ENCODE assay signal across 26 mouse cellular contexts in the genomic region with DNA sequence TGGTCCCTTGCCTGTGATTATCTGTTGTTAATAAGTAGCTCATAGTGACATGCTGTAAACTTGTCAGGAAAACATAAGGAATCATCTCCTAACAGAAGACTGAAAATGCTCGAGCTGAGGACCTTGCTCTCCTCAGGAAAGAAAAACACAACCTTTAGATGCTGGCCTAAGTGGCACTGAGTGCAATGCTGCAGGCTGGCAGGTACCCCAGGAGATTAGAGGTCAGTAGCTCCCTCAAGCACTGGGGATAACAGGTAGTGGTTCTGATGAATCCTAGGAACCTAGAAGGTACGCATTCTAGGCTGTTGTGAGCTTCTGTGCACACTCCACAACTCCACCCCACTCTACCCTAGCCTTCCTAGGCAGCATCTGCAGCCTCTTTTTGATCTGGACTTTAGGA. TPM values are rescaled to one million over a fixed set of nuclear protein-coding genes. Genes with fewer than 3 reads are reported as not detected.
A peak's percentile ranks its signal among the peaks of the same experiment; 100 is the strongest.
DNase-seq lines count a peak whose midpoint lies in the region; ATAC-seq and TF ChIP-seq lines count a peak whose summit lies in the region.
"Had no signal": no experiment of that assay in that cellular context is flagged by ENCODE, and none has a peak within 500 bp of the region (broad histone marks: within the 10 kb centered on the region; RNA-seq: fewer than 3 reads in every experiment).

No protein-coding gene starts in this region.

- no peak overlapping the region for H3K4me2 ChIP-seq in intestine, embryonic 16.5 days (ENCODE audit: low read depth, low read length)
- no peak overlapping the region for H3K4me2 ChIP-seq in intestine, postnatal 0 days (replicated peaks; ENCODE audit: low read depth)
- no peak overlapping the region for H3K4me2 ChIP-seq in liver, embryonic 13.5 days
- H3K4me2 ChIP-seq in liver, embryonic 15.5 days: no peak overlapping the region
- H3K4me2 ChIP-seq: embryonic facial prominence, embryonic 12.5 days; heart, embryonic 11.5 days; hindbrain, embryonic 13.5 days; limb, embryonic 15.5 days; midbrain, embryonic 15.5 days; neural tube, embryonic 15.5 days had no signal

- H3K27ac ChIP-seq in intestine, embryonic 16.5 days (ENCODE audit: low read length): peak overlapping the region; percentile 39; the same call in 1 of the 2 replicates
- no peak overlapping the region for H3K27ac ChIP-seq in intestine, postnatal 0 days (ENCODE audit: low read depth, low read length)
- H3K27ac ChIP-seq in liver, embryonic 13.5 days: peak overlapping the region; percentile 54
- peak overlapping the region; percentile 51 for H3K27ac ChIP-seq in liver, embryonic 15.5 days (replicated peaks)
- H3K27ac ChIP-seq: embryonic facial prominence, embryonic 12.5 days; limb, embryonic 10.5 days; limb, embryonic 15.5 days; midbrain, embryonic 15.5 days had no signal

- TF ChIP-seq CTCF in intestine, postnatal 0 days (IDR thresholded peaks at IDR 0.05; ENCODE audit: low read depth): no peak

- H3K4me3 ChIP-seq in intestine, embryonic 16.5 days (ENCODE audit: low read length): no peak overlapping the region
- no peak overlapping the region for H3K4me3 ChIP-seq in intestine, postnatal 0 days (ENCODE audit: low read depth, low read length)
- H3K4me3 ChIP-seq in liver, embryonic 13.5 days (replicated peaks): no peak overlapping the region
- H3K4me3 ChIP-seq in liver, embryonic 15.5 days (replicated peaks): no peak overlapping the region
- H3K4me3 ChIP-seq: embryonic facial prominence, embryonic 12.5 days; hindbrain, embryonic 13.5 days; limb, embryonic 10.5 days; limb, embryonic 15.5 days; midbrain, embryonic 15.5 days; neural tube, embryonic 15.5 days had no signal

- no peaks in the 10 kb centered on the region for H3K27me3 ChIP-seq in intestine, embryonic 16.5 days (replicated peaks; ENCODE audit: control insufficient read depth, insufficient read depth, low read length)
- H3K27me3 ChIP-seq in intestine, postnatal 0 days (replicated peaks; ENCODE audit: control insufficient read depth, insufficient read depth, low read length): no peaks in the 10 kb centered on the region
- H3K27me3 ChIP-seq in liver, embryonic 13.5 days: no peaks in the 10 kb centered on the region
- no peaks in the 10 kb centered on the region for H3K27me3 ChIP-seq in liver, embryonic 15.5 days
- H3K27me3 ChIP-seq: embryonic facial prominence, embryonic 12.5 days; hindbrain, embryonic 13.5 days; limb, embryonic 15.5 days; midbrain, embryonic 15.5 days; neural tube, embryonic 15.5 days had no signal

- H3K9ac ChIP-seq in intestine, embryonic 16.5 days (ENCODE audit: low read depth, low read length): no peak overlapping the region
- no peak overlapping the region for H3K9ac ChIP-seq in intestine, postnatal 0 days (ENCODE audit: low read depth, low read length)
- peak overlapping the region; percentile 46 for H3K9ac ChIP-seq in liver, embryonic 13.5 days
- H3K9ac ChIP-seq in liver, embryonic 15.5 days: no peak overlapping the region
- H3K9ac ChIP-seq: embryonic facial prominence, embryonic 12.5 days; hindbrain, embryonic 13.5 days; limb, embryonic 15.5 days; midbrain, embryonic 15.5 days; neural tube, embryonic 15.5 days had no signal

- no peaks in the 10 kb centered on the region for H3K9me3 ChIP-seq in intestine, embryonic 16.5 days (ENCODE audit: control insufficient read depth, low read length)
- H3K9me3 ChIP-seq in intestine, postnatal 0 days (ENCODE audit: control insufficient read depth): no peaks in the 10 kb centered on the region
- H3K9me3 ChIP-seq in liver, embryonic 13.5 days (replicated peaks): no peaks in the 10 kb centered on the region
- H3K9me3 ChIP-seq in liver, embryonic 15.5 days (replicated peaks): no peaks in the 10 kb centered on the region
- H3K9me3 ChIP-seq: embryonic facial prominence, embryonic 12.5 days; hindbrain, embryonic 13.5 days; limb, embryonic 10.5 days; limb, embryonic 15.5 days; midbrain, embryonic 15.5 days; neural tube, embryonic 15.5 days had no signal

- 54% methylated on average over 2 of the region's 2 CpGs for WGBS in intestine, embryonic 16.5 days
- 42% methylated on average over 2 of the region's 2 CpGs for WGBS in intestine, postnatal 0 days
- 70% methylated on average over 2 of the region's 2 CpGs for WGBS in liver, embryonic 13.5 days (ENCODE audit: insufficient replicate concordance)
- WGBS in liver, embryonic 15.5 days (ENCODE audit: insufficient replicate concordance): 79% methylated on average over 2 of the region's 2 CpGs

- peaks cover 40% of the 10 kb centered on the region for H3K4me1 ChIP-seq in intestine, embryonic 16.5 days (ENCODE audit: control insufficient read depth, insufficient read depth, low read length)
- H3K4me1 ChIP-seq in intestine, postnatal 0 days (replicated peaks; ENCODE audit: control insufficient read depth, insufficient read depth, low read length): peaks cover 14% of the 10 kb centered on the region
- peaks cover 87% of the 10 kb centered on the region for H3K4me1 ChIP-seq in liver, embryonic 13.5 days (replicated peaks)
- H3K4me1 ChIP-seq in liver, embryonic 15.5 days (replicated peaks): peaks cover 85% of the 10 kb centered on the region

- ATAC-seq in intestine, embryonic 16.5 days: 0 out of 2 replicates have a peak, but pooled peaks have one; percentile 10
- ATAC-seq in intestine, postnatal 0 days: no peak
- ATAC-seq in liver, embryonic 13.5 days (ENCODE audit: low read depth): 0 out of 2 replicates have a peak, but pooled peaks have one; percentile 7
- no peak for ATAC-seq in liver, embryonic 15.5 days (ENCODE audit: insufficient read depth)
- ATAC-seq: CD4-positive, CD25-positive, alpha-beta regulatory T cell, adult 4 months; forebrain, embryonic 14.5 days; midbrain, embryonic 15.5 days had no signal

- H3K36me3 ChIP-seq in intestine, embryonic 16.5 days (ENCODE audit: control insufficient read depth, insufficient read depth, low read length): no peaks in the 10 kb centered on the region
- no peaks in the 10 kb centered on the region for H3K36me3 ChIP-seq in intestine, postnatal 0 days (ENCODE audit: control insufficient read depth, insufficient read depth)
- peaks cover 26% of the 10 kb centered on the region for H3K36me3 ChIP-seq in liver, embryonic 13.5 days
- H3K36me3 ChIP-seq in liver, embryonic 15.5 days (replicated peaks): peaks cover 29% of the 10 kb centered on the region
- H3K36me3 ChIP-seq: embryonic facial prominence, embryonic 12.5 days; limb, embryonic 15.5 days; midbrain, embryonic 15.5 days; neural tube, embryonic 15.5 days had no signal

- peak; percentile 29 for DNase-seq in kidney, postnatal 14 days
- no peak for DNase-seq in kidney, postnatal 4 days
- DNase-seq in liver, embryonic 13.5 days: no peak
- no peak for DNase-seq in cerebellum, postnatal 14 days
- DNase-seq: adrenal gland, postnatal 14 days; cerebellum, adult 11 months; cerebellum, adult 9-10 months; embryo, embryonic 11 days; heart, postnatal 36 days; kidney, adult 18-20 months; layer of hippocampus, adult 9-11 months; lung, postnatal 36 days; thymus, adult 2 months; thymus, postnatal 36 days had no signal

RNA-seq across cellular contexts. Expression of gene Tbxas1, which starts 8.4 kb away (rescaled TPM):
- polyA plus RNA-seq in intestine, embryonic 16.5 days (2015; fragmentation: Nextera tagmentation; extraction: Ambion mirVana): 4.3 and 4.8 TPM in 2 replicates
- polyA plus RNA-seq in intestine, postnatal 0 days (2015; fragmentation: Nextera tagmentation; extraction: Ambion mirVana): 2.1 and 2.9 TPM in 2 replicates
- polyA plus RNA-seq in liver, embryonic 13.5 days (2015; fragmentation: Nextera tagmentation; extraction: Ambion mirVana): 11.4 and 12.2 TPM in 2 replicates
- polyA plus RNA-seq in liver, embryonic 15.5 days (2015; fragmentation: Nextera tagmentation; extraction: Ambion mirVana): 9.0 and 10.4 TPM in 2 replicates

RNA-seq across cellular contexts. Expression of gene Hipk2, which starts 9.2 kb away (rescaled TPM):
- 16.2 and 18.7 TPM in 2 replicates for polyA plus RNA-seq in intestine, embryonic 16.5 days (2015; fragmentation: Nextera tagmentation; extraction: Ambion mirVana)
- 12.0 and 15.4 TPM in 2 replicates for polyA plus RNA-seq in intestine, postnatal 0 days (2015; fragmentation: Nextera tagmentation; extraction: Ambion mirVana)
- polyA plus RNA-seq in liver, embryonic 13.5 days (2015; fragmentation: Nextera tagmentation; extraction: Ambion mirVana): 20.1 and 20.4 TPM in 2 replicates
- polyA plus RNA-seq in liver, embryonic 15.5 days (2015; fragmentation: Nextera tagmentation; extraction: Ambion mirVana): 18.0 and 23.4 TPM in 2 replicates

Comparison
In these comparisons a context has a peak if more than half of its experiments do, and no peak if none do; other contexts are left out.
1. ATAC-seq: peak in intestine, embryonic 16.5 days (single experiment) and liver, embryonic 13.5 days (single experiment); none in intestine, postnatal 0 days (single experiment) and liver, embryonic 15.5 days (single experiment).